ENCODE assay signal across 16 mouse cellular contexts in the genomic region with DNA sequence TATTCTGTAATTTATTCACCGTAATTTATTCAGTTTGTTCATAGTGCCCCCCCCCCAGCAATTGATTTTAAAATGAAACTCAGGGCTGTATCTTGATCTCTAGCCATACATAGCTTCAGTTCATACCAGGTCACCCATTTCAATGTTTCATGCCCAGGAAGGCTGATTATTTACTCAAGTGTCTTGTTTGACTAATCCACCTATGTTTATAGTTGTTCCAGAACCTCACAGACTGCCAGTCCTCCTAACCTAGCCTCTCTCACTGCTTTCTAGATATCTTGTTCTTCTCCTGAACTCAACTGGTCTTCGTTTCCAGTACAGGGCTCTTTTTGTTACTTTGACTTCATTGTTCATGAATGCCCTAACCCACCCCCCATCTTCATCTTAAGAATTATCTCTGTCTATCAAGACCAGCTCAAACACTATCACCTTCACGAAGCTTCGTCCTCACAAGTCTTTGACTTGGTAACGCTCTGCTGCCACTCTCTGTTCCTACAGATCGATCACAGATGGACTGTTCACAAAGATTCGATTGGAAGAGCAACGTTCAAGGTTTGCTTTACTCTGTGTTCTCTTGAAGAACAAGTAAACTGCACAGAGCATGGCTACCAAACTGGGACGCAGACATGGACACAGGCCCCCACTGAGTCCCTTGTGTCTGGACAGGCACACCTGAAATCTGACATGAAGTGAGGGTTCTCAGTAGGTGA. TPM values are rescaled to one million over a fixed set of nuclear protein-coding genes. Genes with fewer than 3 reads are reported as not detected.
A peak's percentile ranks its signal among the peaks of the same experiment; 100 is the strongest.
DNase-seq lines count a peak whose midpoint lies in the region; ATAC-seq and TF ChIP-seq lines count a peak whose summit lies in the region.
"Had no signal": no experiment of that assay in that cellular context is flagged by ENCODE, and none has a peak within 500 bp of the region (broad histone marks: within the 10 kb centered on the region; RNA-seq: fewer than 3 reads in every experiment).

No protein-coding gene starts in this region.

- TF ChIP-seq CTCF in liver, postnatal 0 days (IDR thresholded peaks at IDR 0.05; ENCODE audit: low read depth): no peak

- H3K4me1 ChIP-seq in hindbrain, embryonic 10.5 days (replicated peaks): peaks cover 25% of the 10 kb centered on the region
- peaks cover 28% of the 10 kb centered on the region for H3K4me1 ChIP-seq in hindbrain, embryonic 14.5 days (replicated peaks; ENCODE audit: control insufficient read depth, insufficient read depth, low read length)
- peaks cover 20% of the 10 kb centered on the region for H3K4me1 ChIP-seq in midbrain, embryonic 15.5 days
- peaks cover 26% of the 10 kb centered on the region for H3K4me1 ChIP-seq in midbrain, embryonic 14.5 days (ENCODE audit: control insufficient read depth, insufficient read depth, low read length)
- H3K4me1 ChIP-seq in liver, postnatal 0 days (ENCODE audit: insufficient read depth): peaks cover 15% of the 10 kb centered on the region

- H3K4me2 ChIP-seq in hindbrain, embryonic 14.5 days (replicated peaks): no peak overlapping the region
- H3K4me2 ChIP-seq in midbrain, embryonic 15.5 days: peak overlapping the region; percentile 66; the same call in 1 of the 2 replicates
- no peak overlapping the region for H3K4me2 ChIP-seq in midbrain, embryonic 14.5 days (ENCODE audit: low read length)
- peak overlapping the region; percentile 76 for H3K4me2 ChIP-seq in liver, postnatal 0 days (ENCODE audit: low read depth, low read length)

- peak; percentile 24 for DNase-seq in cerebellum, adult 9-11 months
- no peak for DNase-seq in hindbrain, embryonic 10.5 days (ENCODE audit: low spot score)
- no peak for DNase-seq in hindbrain, embryonic 14.5 days (ENCODE audit: low spot score)
- DNase-seq in midbrain, embryonic 14.5 days: no peak
- no peak for DNase-seq in liver, postnatal 0 days
- DNase-seq in gastrocnemius, postnatal 25 days: no peak
- DNase-seq: gastrocnemius, postnatal 14 days; lung, adult 2 months; right cerebral cortex, adult 18-20 months; spleen, adult 18-20 months; thymus, postnatal 4 days had no signal

- WGBS in hindbrain, embryonic 10.5 days: 95% methylated on average over 9 of the region's 9 CpGs
- 96% methylated on average over 9 of the region's 9 CpGs for WGBS in hindbrain, embryonic 14.5 days
- 95% methylated on average over 9 of the region's 9 CpGs for WGBS in midbrain, embryonic 15.5 days
- 96% methylated on average over 9 of the region's 9 CpGs for WGBS in midbrain, embryonic 14.5 days
- WGBS in liver, postnatal 0 days (ENCODE audit: insufficient replicate concordance): 85% methylated on average over 9 of the region's 9 CpGs

- no peak overlapping the region for H3K27ac ChIP-seq in hindbrain, embryonic 10.5 days
- H3K27ac ChIP-seq in hindbrain, embryonic 14.5 days: no peak overlapping the region
- no peak overlapping the region for H3K27ac ChIP-seq in midbrain, embryonic 15.5 days
- H3K27ac ChIP-seq in midbrain, embryonic 14.5 days (replicated peaks; ENCODE audit: low read depth, low read length): no peak overlapping the region
- no peak overlapping the region for H3K27ac ChIP-seq in liver, postnatal 0 days (ENCODE audit: low read depth)

- no peak for TF ChIP-seq EP300 in liver, postnatal 0 days (IDR thresholded peaks at IDR 0.05; ENCODE audit: low read depth)

- H3K9ac ChIP-seq in hindbrain, embryonic 14.5 days: no peak overlapping the region
- no peak overlapping the region for H3K9ac ChIP-seq in midbrain, embryonic 15.5 days
- H3K9ac ChIP-seq in midbrain, embryonic 14.5 days (replicated peaks; ENCODE audit: low read length): no peak overlapping the region
- H3K9ac ChIP-seq in liver, postnatal 0 days (replicated peaks): no peak overlapping the region

- no peak for ATAC-seq in cerebellum, adult (ENCODE audit: insufficient number of reproducible peaks, low FRiP score, low TSS enrichment)
- ATAC-seq in hindbrain, embryonic 14.5 days (ENCODE audit: low FRiP score): no peak
- no peak for ATAC-seq in midbrain, embryonic 15.5 days (replicated peaks)
- no peak for ATAC-seq in midbrain, embryonic 14.5 days (ENCODE audit: low FRiP score, low TSS enrichment)
- ATAC-seq in liver, postnatal 0 days: no peak

- no peaks in the 10 kb centered on the region for H3K27me3 ChIP-seq in hindbrain, embryonic 10.5 days (ENCODE audit: insufficient read depth, poor library complexity, severe bottlenecking)
- no peaks in the 10 kb centered on the region for H3K27me3 ChIP-seq in hindbrain, embryonic 14.5 days (ENCODE audit: control insufficient read depth, insufficient read depth, low read length)
- no peaks in the 10 kb centered on the region for H3K27me3 ChIP-seq in midbrain, embryonic 15.5 days (replicated peaks)
- no peaks in the 10 kb centered on the region for H3K27me3 ChIP-seq in midbrain, embryonic 14.5 days (ENCODE audit: control insufficient read depth, insufficient read depth, low read length)
- no peaks in the 10 kb centered on the region for H3K27me3 ChIP-seq in liver, postnatal 0 days (ENCODE audit: insufficient read depth, low read length)
- H3K27me3 ChIP-seq: embryonic facial prominence, embryonic 13.5 days; Patski had no signal

- no peaks in the 10 kb centered on the region for H3K36me3 ChIP-seq in hindbrain, embryonic 10.5 days
- no peaks in the 10 kb centered on the region for H3K36me3 ChIP-seq in hindbrain, embryonic 14.5 days (replicated peaks; ENCODE audit: control insufficient read depth, insufficient read depth)
- no peaks in the 10 kb centered on the region for H3K36me3 ChIP-seq in midbrain, embryonic 15.5 days (replicated peaks)
- no peaks in the 10 kb centered on the region for H3K36me3 ChIP-seq in midbrain, embryonic 14.5 days (ENCODE audit: control insufficient read depth, insufficient read depth, low read length)
- H3K36me3 ChIP-seq in liver, postnatal 0 days (replicated peaks; ENCODE audit: insufficient read depth, low read length): no peaks in the 10 kb centered on the region
- H3K36me3 ChIP-seq: embryonic facial prominence, embryonic 13.5 days had no signal

- H3K9me3 ChIP-seq in hindbrain, embryonic 10.5 days: no peaks in the 10 kb centered on the region
- no peaks in the 10 kb centered on the region for H3K9me3 ChIP-seq in hindbrain, embryonic 14.5 days (ENCODE audit: control insufficient read depth, low read length)
- no peaks in the 10 kb centered on the region for H3K9me3 ChIP-seq in midbrain, embryonic 15.5 days
- H3K9me3 ChIP-seq in midbrain, embryonic 14.5 days (ENCODE audit: control insufficient read depth, low read length): no peaks in the 10 kb centered on the region
- no peaks in the 10 kb centered on the region for H3K9me3 ChIP-seq in liver, postnatal 0 days (ENCODE audit: low read length)
- H3K9me3 ChIP-seq: embryonic facial prominence, embryonic 13.5 days had no signal

- H3K4me3 ChIP-seq in hindbrain, embryonic 10.5 days: 0 out of 2 replicates have a peak overlapping the region, but pooled peaks have one; percentile 94
- no peak overlapping the region for H3K4me3 ChIP-seq in hindbrain, embryonic 14.5 days (replicated peaks; ENCODE audit: low read length)
- no peak overlapping the region for H3K4me3 ChIP-seq in midbrain, embryonic 15.5 days
- H3K4me3 ChIP-seq in midbrain, embryonic 14.5 days (replicated peaks; ENCODE audit: low read depth, low read length): no peak overlapping the region
- H3K4me3 ChIP-seq in liver, postnatal 0 days (ENCODE audit: low read depth, low read length): no peak overlapping the region

RNA-seq across cellular contexts. Expression of gene Ifrd1, which starts 24.0 kb away (rescaled TPM):
- polyA plus RNA-seq in hindbrain, embryonic 10.5 days (2016; fragmentation: Nextera tagmentation; extraction: Ambion mirVana): 125 and 146 TPM in 2 replicates
- 178 and 205 TPM in 2 replicates for polyA plus RNA-seq in hindbrain, embryonic 14.5 days (2014; fragmentation: Nextera tagmentation; extraction: Ambion mirVana)
- polyA plus RNA-seq in midbrain, embryonic 15.5 days (2015; fragmentation: Nextera tagmentation; extraction: Ambion mirVana): 152 and 160 TPM in 2 replicates
- polyA plus RNA-seq in midbrain, embryonic 14.5 days (2014; fragmentation: Nextera tagmentation; extraction: Ambion mirVana): 186 and 201 TPM in 2 replicates
- 47.1 and 50.4 TPM in 2 replicates for polyA plus RNA-seq in liver, postnatal 0 days (2015; fragmentation: Nextera tagmentation; extraction: Ambion mirVana)
- 100 to 1,000 TPM in 1 of 2 experiments, 10 to 100 TPM in 1; 67.1 to 121 TPM for total RNA-seq in gastrocnemius, postnatal 25 days (2021)

RNA-seq across cellular contexts. Expression of gene Lsmem1, which starts 25.0 kb away (rescaled TPM):
- not detected in 2 replicates for polyA plus RNA-seq in hindbrain, embryonic 10.5 days (2016; fragmentation: Nextera tagmentation; extraction: Ambion mirVana)
- 0.10 TPM in 1 of 2 replicates, not detected in the other for polyA plus RNA-seq in hindbrain, embryonic 14.5 days (2014; fragmentation: Nextera tagmentation; extraction: Ambion mirVana)
- polyA plus RNA-seq in midbrain, embryonic 15.5 days (2015; fragmentation: Nextera tagmentation; extraction: Ambion mirVana): not detected in 2 replicates
- not detected in 2 replicates for polyA plus RNA-seq in midbrain, embryonic 14.5 days (2014; fragmentation: Nextera tagmentation; extraction: Ambion mirVana)
- polyA plus RNA-seq in liver, postnatal 0 days (2015; fragmentation: Nextera tagmentation; extraction: Ambion mirVana): 0.24 TPM in 1 of 2 replicates, not detected in the other
- total RNA-seq in gastrocnemius, postnatal 25 days (2021): 10 to 100 TPM; 33.2 to 62.1 TPM
- polyA plus RNA-seq: embryonic facial prominence, embryonic 13.5 days; intestine, embryonic 14.5 days; Patski had no signal

Comparison
In these comparisons a context has a peak if more than half of its experiments do, and no peak if none do; other contexts are left out.
1. H3K4me2 ChIP-seq: peak in midbrain, embryonic 15.5 days (single experiment) and liver, postnatal 0 days (single experiment); none in hindbrain, embryonic 14.5 days (single experiment) and midbrain, embryonic 14.5 days (single experiment).